Mouse (Mus musculus): Measurements from ENCODE around the gene Slc4a1ap.

- no peak for TF ChIP-seq CTCF (IDR thresholded peaks at IDR 0.05; ENCODE audit: low read depth, low read length)
- no peak for TF ChIP-seq TAL1 (conservative IDR thresholded peaks at IDR 0.05; ENCODE audit: low read depth, low read length)
- TF ChIP-seq GATA1 (IDR thresholded peaks at IDR 0.05; ENCODE audit: borderline replicate concordance, low read length) = no peak
- no peak for TF ChIP-seq POLR2AphosphoS5 (IDR thresholded peaks at IDR 0.05; ENCODE audit: insufficient replicate concordance, low read depth, low read length)
Observed at GRCm38 (mm10) chr5:31520556-31520955, 6.2 kb upstream of the Slc4a1ap start.
